ENCODE assay signal across 8 mouse cellular contexts in genomic region chr19:42432761-42433160, GRCm38 (mm10). TPM values are rescaled to one million over a fixed set of nuclear protein-coding genes. Genes with fewer than 3 reads are reported as not detected.
DNase-seq lines count a peak whose midpoint lies in the region; ATAC-seq lines count a peak whose summit lies in the region.

No protein-coding gene starts in this region.

- peak overlapping the region; percentile 61 for H3K4me3 ChIP-seq in kidney, embryonic 16.5 days (ENCODE audit: low read length)
- H3K4me3 ChIP-seq in forebrain, embryonic 11.5 days (ENCODE audit: low read depth, low read length) = peak overlapping the region; percentile 65
- peak overlapping the region; percentile 62; the same call in 1 of the 2 replicates for H3K4me3 ChIP-seq in intestine, embryonic 16.5 days (ENCODE audit: low read length)
- H3K4me3 ChIP-seq in neural tube, embryonic 13.5 days = peak overlapping the region; percentile 55

- no peak for ATAC-seq in kidney, embryonic 16.5 days (ENCODE audit: low FRiP score, low TSS enrichment)
- ATAC-seq in forebrain, embryonic 11.5 days (replicated peaks; ENCODE audit: low FRiP score) = no peak
- ATAC-seq in intestine, embryonic 16.5 days = no peak
- no peak for ATAC-seq in neural tube, embryonic 13.5 days (ENCODE audit: low read depth)

- peaks cover 12% of the 10 kb centered on the region for H3K4me1 ChIP-seq in kidney, embryonic 16.5 days (ENCODE audit: insufficient read depth, low read length)
- peaks cover 7% of the 10 kb centered on the region for H3K4me1 ChIP-seq in forebrain, embryonic 11.5 days (replicated peaks; ENCODE audit: control insufficient read depth, insufficient read depth, low read length)
- H3K4me1 ChIP-seq in intestine, embryonic 16.5 days (ENCODE audit: control insufficient read depth, insufficient read depth, low read length) = peaks cover 9% of the 10 kb centered on the region
- peaks cover 42% of the 10 kb centered on the region for H3K4me1 ChIP-seq in neural tube, embryonic 13.5 days (replicated peaks)

- peaks cover 65% of the 10 kb centered on the region for H3K27me3 ChIP-seq in kidney, embryonic 16.5 days (ENCODE audit: insufficient read depth, low read length)
- peaks cover 38% of the 10 kb centered on the region for H3K27me3 ChIP-seq in forebrain, embryonic 11.5 days (ENCODE audit: control insufficient read depth, insufficient read depth, low read length)
- H3K27me3 ChIP-seq in intestine, embryonic 16.5 days (replicated peaks; ENCODE audit: control insufficient read depth, insufficient read depth, low read length) = peaks cover 53% of the 10 kb centered on the region
- H3K27me3 ChIP-seq in neural tube, embryonic 13.5 days = peaks cover 45% of the 10 kb centered on the region

- no peak for DNase-seq in kidney, adult 11 months
- DNase-seq in forebrain, embryonic 11.5 days (ENCODE audit: low spot score) = no peak
- DNase-seq in ovary, adult 18-20 months (ENCODE audit: low spot score) = no peak
- no peak for DNase-seq in B cell, adult 2 months
- DNase-seq in retina, postnatal 1 day = no peak

- 48% methylated on average over 8 of the region's 8 CpGs for WGBS in kidney, embryonic 16.5 days
- 48% methylated on average over 8 of the region's 8 CpGs for WGBS in forebrain, embryonic 11.5 days
- 40% methylated on average over 8 of the region's 8 CpGs for WGBS in intestine, embryonic 16.5 days
- 48% methylated on average over 8 of the region's 8 CpGs for WGBS in neural tube, embryonic 13.5 days

- no peak overlapping the region for H3K27ac ChIP-seq in kidney, embryonic 16.5 days (ENCODE audit: low read length)
- no peak overlapping the region for H3K27ac ChIP-seq in forebrain, embryonic 11.5 days (ENCODE audit: low read depth, low read length)
- H3K27ac ChIP-seq in intestine, embryonic 16.5 days (ENCODE audit: low read length) = no peak overlapping the region
- peak overlapping the region; percentile 95 for H3K27ac ChIP-seq in neural tube, embryonic 13.5 days (replicated peaks)

- H3K9ac ChIP-seq in kidney, embryonic 16.5 days (replicated peaks; ENCODE audit: low read length) = no peak overlapping the region
- H3K9ac ChIP-seq in forebrain, embryonic 11.5 days (ENCODE audit: low read length) = peak overlapping the region; percentile 73; the same call in 1 of the 2 replicates
- no peak overlapping the region for H3K9ac ChIP-seq in intestine, embryonic 16.5 days (ENCODE audit: low read depth, low read length)
- peak overlapping the region; percentile 89 for H3K9ac ChIP-seq in neural tube, embryonic 13.5 days

- H3K4me2 ChIP-seq in kidney, embryonic 16.5 days (replicated peaks; ENCODE audit: low read depth, low read length) = peak overlapping the region; percentile 96
- peak overlapping the region; percentile 83 for H3K4me2 ChIP-seq in forebrain, embryonic 11.5 days (ENCODE audit: low read depth, low read length, severe bottlenecking)
- H3K4me2 ChIP-seq in intestine, embryonic 16.5 days (ENCODE audit: low read depth, low read length) = peak overlapping the region; percentile 91
- H3K4me2 ChIP-seq in neural tube, embryonic 13.5 days = peak overlapping the region; percentile 82

- no peaks in the 10 kb centered on the region for H3K9me3 ChIP-seq in kidney, embryonic 16.5 days (ENCODE audit: low read length)
- H3K9me3 ChIP-seq in forebrain, embryonic 11.5 days (ENCODE audit: control insufficient read depth, low read length) = no peaks in the 10 kb centered on the region
- no peaks in the 10 kb centered on the region for H3K9me3 ChIP-seq in intestine, embryonic 16.5 days (ENCODE audit: control insufficient read depth, low read length)
- no peaks in the 10 kb centered on the region for H3K9me3 ChIP-seq in neural tube, embryonic 13.5 days

- no peaks in the 10 kb centered on the region for H3K36me3 ChIP-seq in kidney, embryonic 16.5 days (ENCODE audit: insufficient read depth, low read length)
- no peaks in the 10 kb centered on the region for H3K36me3 ChIP-seq in forebrain, embryonic 11.5 days (ENCODE audit: control insufficient read depth, insufficient read depth, low read length)
- H3K36me3 ChIP-seq in intestine, embryonic 16.5 days (ENCODE audit: control insufficient read depth, insufficient read depth, low read length) = no peaks in the 10 kb centered on the region
- H3K36me3 ChIP-seq in neural tube, embryonic 13.5 days = no peaks in the 10 kb centered on the region

RNA-seq across cellular contexts. Expression of gene Crtac1, which starts 1.2 kb away (rescaled TPM):
- polyA plus RNA-seq in kidney, embryonic 16.5 days (2015; fragmentation: Nextera tagmentation; extraction: Ambion mirVana) = 6.0 and 6.2 TPM in 2 replicates
- 3.2 and 4.0 TPM in 2 replicates for polyA plus RNA-seq in forebrain, embryonic 11.5 days (2014; fragmentation: Nextera tagmentation; extraction: Ambion mirVana)
- polyA plus RNA-seq in intestine, embryonic 16.5 days (2015; fragmentation: Nextera tagmentation; extraction: Ambion mirVana) = 4.8 and 5.6 TPM in 2 replicates
- 59.5 and 59.6 TPM in 2 replicates for polyA plus RNA-seq in neural tube, embryonic 13.5 days (2015; fragmentation: Nextera tagmentation; extraction: Ambion mirVana)

Comparison
In these comparisons a context has a peak if more than half of its experiments do, and no peak if none do; other contexts are left out.
1. H3K9ac ChIP-seq: peak in forebrain, embryonic 11.5 days (single experiment) and neural tube, embryonic 13.5 days (single experiment); none in kidney, embryonic 16.5 days (single experiment) and intestine, embryonic 16.5 days (single experiment).
2. Peak in every context shown above with its lines, with median percentiles within 50 percentile points of each other: H3K4me2 ChIP-seq and H3K4me3 ChIP-seq.